Mouse (Mus musculus) erythroblast, embryonic 14.5 days (primary cell): ENCODE data around the gene Atp13a1.

ENCODE experiments used
- GATA1 ChIP-seq: IDR thresholded peaks from 2 replicates; pipeline ENCODE4 v1.6.1; 2012; ENCODE audit warnings: low read length, inconsistent platforms, mixed read lengths
- TAL1 ChIP-seq: IDR thresholded peaks from 3 replicates; pipeline ENCODE4 v1.6.1; 2012; ENCODE audit warnings: low read length, inconsistent platforms, mixed read lengths

DNA sequence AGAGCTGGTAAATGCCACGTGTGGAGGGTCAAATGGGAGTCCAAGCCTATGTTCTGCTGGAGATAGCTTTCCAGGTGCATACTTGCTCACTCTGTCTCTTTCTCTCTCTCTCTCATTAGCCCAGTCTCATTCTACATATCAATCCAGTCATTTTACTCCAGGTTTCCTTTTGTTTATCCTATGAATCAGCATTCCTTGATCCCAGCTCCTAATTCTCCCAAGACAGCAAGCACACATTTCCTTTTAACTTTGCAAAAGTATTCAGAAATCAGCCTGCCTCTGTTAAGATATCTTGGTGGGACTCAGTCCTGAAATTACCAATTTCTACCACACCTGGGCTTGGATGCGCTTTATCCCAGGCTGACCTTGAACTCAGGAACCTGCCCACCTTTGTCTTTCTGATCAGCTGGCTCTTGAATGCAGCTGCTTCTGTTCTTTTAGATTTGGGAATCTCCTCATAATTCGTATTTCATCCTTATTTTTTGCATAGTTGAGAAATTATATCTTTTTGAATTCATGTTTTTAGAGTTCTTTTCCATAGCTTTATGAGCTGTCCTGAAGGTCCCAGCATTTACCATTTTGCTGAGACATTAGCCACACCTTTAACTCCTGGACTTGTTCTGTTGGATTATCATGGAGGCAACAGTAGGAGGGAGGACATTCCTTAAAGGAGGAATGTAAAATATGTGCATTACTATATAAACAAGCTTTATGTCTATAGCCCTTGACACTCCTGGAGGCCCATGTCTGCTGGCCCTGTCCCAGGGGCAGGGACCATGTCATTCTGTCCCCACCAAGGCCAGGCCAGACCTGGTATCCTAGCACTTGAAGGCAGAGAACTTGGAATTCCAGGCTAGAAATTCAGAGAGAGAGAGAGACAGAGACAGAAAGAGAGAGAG, 56.5 kb downstream of the Atp13a1 start:
- TF ChIP-seq GATA1 (no peak), TAL1 (no peak)
